Mouse (Mus musculus) kidney, embryonic 16.5 days (tissue): ENCODE results near the gene Sox30. TPM values are rescaled to one million over a fixed set of nuclear protein-coding genes. Genes with fewer than 3 reads are reported as not detected.
"Not testable (repeated sequence)": the region's sequence is repeated elsewhere in the genome, so short reads cannot be mapped to it uniquely, and the experiment has no call there.

Source experiments
- ATAC-seq: fragments of 200-750 bp; cut with Nextera tagmentation; 2 replicates; pipeline ENCODE4 v1.8.0; 2017; ENCODE audit warnings: moderate TSS enrichment; ENCODE audit not compliant: low FRiP score, low TSS enrichment
- H3K27ac ChIP-seq: fragments of 300-500 bp; sonication (generic); 2 replicates; pipeline ENCODE4 v1.5.1; 2014; ENCODE audit warnings: low read length
- H3K27me3 ChIP-seq: fragments of 300-500 bp; sonication (generic); 2 replicates; pipeline ENCODE4 v1.6.1; 2014; ENCODE audit warnings: low read length, control low read depth, mixed read lengths; ENCODE audit not compliant: insufficient read depth
- H3K36me3 ChIP-seq: fragments of 300-500 bp; sonication (generic); 2 replicates; pipeline ENCODE4 v1.6.1; 2014; ENCODE audit warnings: low read length, control low read depth, mixed read lengths; ENCODE audit not compliant: insufficient read depth
- H3K4me1 ChIP-seq: fragments of 300-500 bp; sonication (generic); 2 replicates; pipeline ENCODE4 v1.6.1; 2014; ENCODE audit warnings: low read length, control low read depth, mixed read lengths; ENCODE audit not compliant: insufficient read depth
- H3K4me2 ChIP-seq: fragments of 300-500 bp; sonication (generic); replicated peaks from 2 replicates; pipeline ENCODE4 v1.6.1; 2014; ENCODE audit warnings: low read depth, low read length
- H3K4me3 ChIP-seq: fragments of 300-500 bp; sonication (generic); 2 replicates; pipeline ENCODE4 v1.5.1; 2014; ENCODE audit warnings: mild to moderate bottlenecking, low read length
- H3K9ac ChIP-seq: fragments of 300-500 bp; sonication (generic); replicated peaks from 2 replicates; pipeline ENCODE4 v1.6.1; 2014; ENCODE audit warnings: low read length
- H3K9me3 ChIP-seq: fragments of 300-500 bp; sonication (generic); 2 replicates; pipeline ENCODE4 v1.6.1; 2016; ENCODE audit warnings: low read length, control low read depth
- WGBS: fragments of 180-500 bp; shearing (Covaris S2); extraction: QIAGEN DNeasy Blood & Tissue Kit; methylation state at CpG from one replicate; pipeline ENCODE4 v1.1.7; 2014; 5-methylcytosine and 5-hydroxymethylcytosine counted together
- polyA plus RNA-seq: library from polyadenylated mRNA; unstranded; fragments of >200 nt; fragmentation: Nextera tagmentation; extraction: Ambion mirVana; gene quantifications from 2 replicates; pipeline ENCODE4 v1.2.1, GENCODE M21; 2015

Gene Sox30
- polyA plus RNA-seq, 1 experiment from 2014 or later: 0.16 TPM

GRCm38 (mm10) chr11:46031470-46031869, 51.4 kb downstream of the Sox30 start:
- no peak for ATAC-seq
- no peaks in the 10 kb centered on the region for H3K27me3 ChIP-seq
- H3K36me3 ChIP-seq: no peaks in the 10 kb centered on the region
- H3K4me3 ChIP-seq: no peak overlapping the region
- no peak overlapping the region for H3K9ac ChIP-seq
- no peaks in the 10 kb centered on the region for H3K9me3 ChIP-seq
- no peak overlapping the region for H3K27ac ChIP-seq
- no peak overlapping the region for H3K4me2 ChIP-seq
- peaks cover 22% of the 10 kb centered on the region for H3K4me1 ChIP-seq
- 55% methylated on average over 3 of the region's 3 CpGs for WGBS

DNA sequence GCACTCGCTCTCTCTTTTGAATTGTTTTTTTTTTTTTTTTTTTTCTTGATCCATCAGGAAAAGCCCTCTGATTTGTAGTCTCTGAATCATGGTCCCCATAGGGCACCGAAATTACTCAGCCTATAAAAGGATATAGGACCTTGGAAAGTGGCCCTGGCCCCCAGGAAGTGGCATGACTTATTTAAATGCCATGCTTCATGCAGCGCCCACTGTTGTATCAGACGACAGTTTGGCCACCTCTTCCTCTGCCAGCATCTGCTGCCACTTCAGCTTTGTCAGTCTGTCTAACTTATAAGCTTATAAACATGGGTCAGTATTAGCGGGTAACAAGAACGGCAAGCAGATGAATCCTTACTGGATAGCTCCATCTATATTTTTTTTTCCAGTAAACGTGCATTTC, 52.8 kb downstream of the Sox30 start:
- ATAC-seq: no peak

GRCm38 (mm10) chr11:46036374-46036773, 56.3 kb downstream of the Sox30 start:
- Histone ChIP-seq H3K27ac (no peak overlapping the region), H3K4me2 (no peak overlapping the region), H3K4me1 (peaks cover 17% of the 10 kb centered on the region), H3K9me3 (no peaks in the 10 kb centered on the region), H3K4me3 (no peak overlapping the region), H3K9ac (no peak overlapping the region), H3K27me3 (no peaks in the 10 kb centered on the region), H3K36me3 (no peaks in the 10 kb centered on the region)
- 96% methylated on average over 10 of the region's 10 CpGs for WGBS
- no peak for ATAC-seq

More for the DNA sequence above, 52.8 kb downstream of the Sox30 start:
- H3K4me2 ChIP-seq: no peak overlapping the region
- no peak overlapping the region for H3K27ac ChIP-seq
- H3K9ac ChIP-seq: no peak overlapping the region
- WGBS: 80% methylated on average over 7 of the region's 7 CpGs
- H3K36me3 ChIP-seq: no peaks in the 10 kb centered on the region
- no peak overlapping the region for H3K4me3 ChIP-seq
- H3K27me3 ChIP-seq: no peaks in the 10 kb centered on the region
- peaks cover 22% of the 10 kb centered on the region for H3K4me1 ChIP-seq
- no peaks in the 10 kb centered on the region for H3K9me3 ChIP-seq

GRCm38 (mm10) chr11:46038901-46039300, 58.8 kb downstream of the Sox30 start:
- peaks cover 13% of the 10 kb centered on the region for H3K4me1 ChIP-seq
- no peaks in the 10 kb centered on the region for H3K36me3 ChIP-seq
- H3K4me2 ChIP-seq: peak overlapping the region; percentile 51
- H3K9ac ChIP-seq: peak overlapping the region; percentile 41; the same call in 1 of the 2 replicates
- H3K4me3 ChIP-seq: peak overlapping the region; percentile 24
- 50% methylated on average over 15 of the region's 15 CpGs for WGBS
- no peaks in the 10 kb centered on the region for H3K9me3 ChIP-seq
- peak overlapping the region; percentile 80 for H3K27ac ChIP-seq
- ATAC-seq: peak; percentile 57
- no peaks in the 10 kb centered on the region for H3K27me3 ChIP-seq

GRCm38 (mm10) chr11:46039335-46039734, 59.2 kb downstream of the Sox30 start:
- Histone ChIP-seq H3K27ac (peak overlapping the region; percentile 80), H3K36me3 (no peaks in the 10 kb centered on the region)

DNA sequence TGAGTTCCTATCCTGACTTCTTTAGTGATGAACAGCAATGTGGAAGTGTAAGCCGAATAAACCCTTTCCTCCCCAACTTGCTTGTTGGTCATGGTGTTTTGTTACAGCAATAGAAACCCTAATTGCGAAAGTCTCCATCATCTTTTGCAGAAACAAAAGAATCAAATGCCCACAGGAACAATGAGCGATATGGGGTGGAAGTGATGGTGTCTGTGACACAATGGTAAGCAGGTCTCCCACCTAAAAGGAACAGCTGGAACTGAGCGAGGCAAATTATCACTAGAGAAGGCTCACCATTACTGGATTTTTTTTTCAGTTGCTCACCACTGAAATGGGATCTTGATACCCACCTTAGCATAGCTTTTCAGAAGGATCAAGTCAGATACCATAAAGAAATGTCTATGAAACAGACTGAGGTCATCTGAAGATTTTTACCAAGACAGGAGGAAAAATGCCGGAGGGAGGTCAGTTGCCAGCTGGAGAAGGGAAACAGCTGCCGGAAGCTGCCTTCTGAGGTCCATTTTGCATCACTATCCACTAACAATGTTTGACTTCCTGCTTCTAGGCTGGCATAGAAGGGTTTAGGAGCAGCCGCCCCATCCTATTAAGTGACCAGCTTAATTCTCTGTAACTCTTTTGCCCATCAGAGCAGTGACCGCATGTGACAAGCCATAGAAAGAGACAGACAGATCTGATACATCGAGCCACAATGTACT, 60.9 kb downstream of the Sox30 start:
- Histone ChIP-seq H3K4me2 (no peak overlapping the region), H3K27me3 (no peaks in the 10 kb centered on the region), H3K9ac (no peak overlapping the region), H3K4me1 (peaks cover 13% of the 10 kb centered on the region), H3K4me3 (no peak overlapping the region), H3K36me3 (no peaks in the 10 kb centered on the region), H3K9me3 (no peaks in the 10 kb centered on the region), H3K27ac (peak overlapping the region; percentile 65)
- WGBS: 71% methylated on average over 9 of the region's 9 CpGs
- ATAC-seq: no peak

More at GRCm38 (mm10) chr11:46039335-46039734, 59.2 kb downstream of the Sox30 start:
- H3K4me2 ChIP-seq: peak overlapping the region; percentile 51
- 9% methylated on average over 11 of the region's 11 CpGs for WGBS
- H3K4me3 ChIP-seq: peak overlapping the region; percentile 24
- no peaks in the 10 kb centered on the region for H3K9me3 ChIP-seq
- ATAC-seq: peak; percentile 85
- peaks cover 13% of the 10 kb centered on the region for H3K4me1 ChIP-seq
- no peaks in the 10 kb centered on the region for H3K27me3 ChIP-seq
- H3K9ac ChIP-seq: peak overlapping the region; percentile 41

- Histone ChIP-seq H3K36me3 (no peaks in the 10 kb centered on the region), H3K4me3 (no peak overlapping the region), H3K9ac (no peak overlapping the region), H3K4me1 (peaks cover 13% of the 10 kb centered on the region), H3K27ac (peak overlapping the region; percentile 65), H3K27me3 (no peaks in the 10 kb centered on the region), H3K9me3 (no peaks in the 10 kb centered on the region), H3K4me2 (no peak overlapping the region)
- 60% methylated on average over 12 of the region's 12 CpGs for WGBS
- no peak for ATAC-seq
Measured at GRCm38 (mm10) chr11:46041607-46042267, 61.6 kb downstream of the Sox30 start.

DNA sequence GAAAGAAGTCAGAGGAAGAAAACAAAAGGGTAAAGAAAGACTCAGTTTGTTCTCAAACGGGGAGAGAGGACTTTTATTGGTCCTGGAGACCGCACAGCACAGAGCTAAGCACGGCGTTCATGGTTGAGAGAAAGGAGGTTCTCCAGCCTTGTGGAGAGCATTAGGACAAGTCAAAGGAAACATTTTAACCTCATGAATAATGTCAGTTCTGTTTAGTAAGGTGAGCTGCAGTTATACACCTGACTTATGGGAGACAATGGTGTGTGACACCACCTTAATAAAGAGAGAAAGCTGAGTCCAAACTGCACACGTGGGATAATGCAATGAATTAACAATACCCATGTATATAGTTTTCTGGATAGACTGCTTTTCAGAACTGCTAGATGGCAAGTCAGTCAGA, 64.7 kb downstream of the Sox30 start:
- Histone ChIP-seq H3K36me3 (no peaks in the 10 kb centered on the region), H3K4me3 (no peak overlapping the region), H3K9ac (no peak overlapping the region), H3K27me3 (no peaks in the 10 kb centered on the region), H3K4me2 (no peak overlapping the region), H3K4me1 (peaks cover 1% of the 10 kb centered on the region), H3K27ac (no peak overlapping the region), H3K9me3 (no peaks in the 10 kb centered on the region)
- no peak for ATAC-seq
- WGBS: 88% methylated on average over 5 of the region's 5 CpGs

DNA sequence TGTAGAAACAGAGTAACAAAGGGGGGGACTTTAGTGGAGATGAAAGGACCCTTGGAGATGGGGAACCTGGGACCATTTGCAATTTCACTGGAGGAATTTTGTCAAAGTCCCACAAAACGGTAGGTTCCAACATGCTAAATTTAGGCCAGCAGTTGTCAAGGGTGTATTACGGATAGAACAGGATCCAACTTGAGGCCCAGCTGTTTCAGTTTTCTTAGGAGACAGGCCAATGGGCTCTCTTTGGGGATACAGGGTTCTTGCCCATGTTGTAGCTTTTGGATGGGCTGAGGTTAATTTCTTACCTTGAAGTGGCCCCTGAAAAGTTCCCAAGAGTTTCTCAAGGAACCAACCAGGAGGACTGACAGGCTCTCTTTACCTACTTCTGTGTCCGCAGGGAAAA, 67.2 kb downstream of the Sox30 start:
- WGBS: 88% methylated on average over 3 of the region's 3 CpGs
- no peaks in the 10 kb centered on the region for H3K36me3 ChIP-seq
- ATAC-seq: no peak
- no peak overlapping the region for H3K4me2 ChIP-seq
- H3K4me3 ChIP-seq: no peak overlapping the region
- H3K9ac ChIP-seq: no peak overlapping the region
- H3K27ac ChIP-seq: no peak overlapping the region
- H3K4me1 ChIP-seq: peaks cover 3% of the 10 kb centered on the region; the same call in 1 of the 2 replicates
- H3K27me3 ChIP-seq: no peaks in the 10 kb centered on the region
- H3K9me3 ChIP-seq: no peaks in the 10 kb centered on the region

DNA sequence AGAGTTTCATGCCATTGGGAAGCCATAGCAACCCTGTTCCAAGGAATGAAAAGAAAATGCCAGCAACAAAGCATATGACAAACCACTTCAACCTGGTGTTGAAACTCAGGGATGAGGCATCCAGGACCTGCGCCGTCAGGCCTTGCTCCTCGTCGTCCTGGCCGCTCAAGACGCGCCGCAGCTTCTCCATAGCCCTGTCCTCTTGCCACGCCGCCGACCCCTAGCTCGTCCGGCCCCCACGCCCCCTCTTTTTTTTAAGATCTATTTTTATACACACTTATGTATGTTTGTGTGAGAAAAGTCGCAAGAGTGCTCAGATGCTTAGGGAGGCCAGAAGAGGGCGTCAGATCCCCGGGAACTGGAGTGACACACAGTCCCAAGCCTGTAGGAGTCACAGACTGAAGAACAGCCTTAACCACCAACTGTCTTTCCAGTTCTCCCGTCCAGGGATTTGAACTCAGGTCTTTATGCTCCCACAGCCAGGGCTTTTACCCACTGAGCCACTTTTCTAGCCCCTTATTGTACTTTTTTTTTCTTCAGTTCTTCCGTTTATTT, 72.1 kb downstream of the Sox30 start, which contains the start of gene Gm12166:
Gene Gm12166, minus strand, starts transcription at position 217 of the 555 bp plus-strand sequence.
- not testable (repeated sequence) for H3K9ac ChIP-seq, H3K27ac ChIP-seq, H3K36me3 ChIP-seq, H3K4me3 ChIP-seq, H3K27me3 ChIP-seq, H3K4me2 ChIP-seq, H3K9me3 ChIP-seq
- WGBS: 41% methylated on average over 19 of the region's 19 CpGs
- ATAC-seq: 0 out of 2 replicates have a peak, but pooled peaks have one; percentile 20
- H3K4me1 ChIP-seq: peaks cover 25% of the 10 kb centered on the region; the same call in 1 of the 2 replicates
